Mouse (Mus musculus): Measurements from ENCODE around the gene Zfp988. TPM values are rescaled to one million over a fixed set of nuclear protein-coding genes. Genes with fewer than 3 reads are reported as not detected.
"Not testable (repeated sequence)": the region's sequence is repeated elsewhere in the genome, so short reads cannot be mapped to it uniquely, and the experiment has no call there.

Zfp988 gene
- 0.31 TPM in 1 of 2 replicates, not detected in the other for polyA plus RNA-seq (2014; fragmentation: Nextera tagmentation; extraction: Ambion mirVana)

DNA sequence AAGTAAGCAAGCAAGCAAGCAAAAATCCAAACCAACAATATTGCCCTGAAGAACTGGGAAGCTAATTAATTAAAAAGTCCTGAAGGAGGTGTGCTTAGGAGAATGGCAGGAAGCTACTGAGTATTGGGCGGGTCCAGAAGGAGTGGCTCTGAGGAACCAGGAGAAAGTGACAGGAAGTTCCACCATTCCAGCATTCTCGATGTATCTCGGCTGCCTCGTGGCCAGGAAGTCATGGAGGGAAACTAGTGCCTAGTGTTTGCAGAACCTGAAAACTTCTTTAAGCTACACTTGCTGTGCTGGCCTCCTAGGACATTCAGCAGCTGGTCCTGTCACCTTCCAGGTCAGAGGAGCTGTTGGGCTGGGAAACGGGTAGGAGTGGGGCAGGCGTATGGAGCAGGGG, at the start of gene Zfp988:
TSS of gene Zfp988 (plus strand) at position 239 of the 400 bp plus-strand sequence.
- not testable (repeated sequence) for H3K27me3 ChIP-seq (ENCODE audit: control insufficient read depth, insufficient read depth, low read length); H3K9ac ChIP-seq (ENCODE audit: low read length); H3K4me2 ChIP-seq (ENCODE audit: low read depth, low read length, severe bottlenecking); ATAC-seq (replicated peaks; ENCODE audit: low FRiP score); H3K4me1 ChIP-seq (replicated peaks; ENCODE audit: control insufficient read depth, insufficient read depth, low read length); H3K4me3 ChIP-seq (ENCODE audit: low read depth, low read length); H3K9me3 ChIP-seq (ENCODE audit: control insufficient read depth, low read length); H3K27ac ChIP-seq (ENCODE audit: low read depth, low read length); H3K36me3 ChIP-seq (ENCODE audit: control insufficient read depth, insufficient read depth, low read length)
- WGBS, result 93% methylated on average over 6 of the region's 6 CpGs
- peak; percentile 48 for DNase-seq (ENCODE audit: low spot score)

DNA sequence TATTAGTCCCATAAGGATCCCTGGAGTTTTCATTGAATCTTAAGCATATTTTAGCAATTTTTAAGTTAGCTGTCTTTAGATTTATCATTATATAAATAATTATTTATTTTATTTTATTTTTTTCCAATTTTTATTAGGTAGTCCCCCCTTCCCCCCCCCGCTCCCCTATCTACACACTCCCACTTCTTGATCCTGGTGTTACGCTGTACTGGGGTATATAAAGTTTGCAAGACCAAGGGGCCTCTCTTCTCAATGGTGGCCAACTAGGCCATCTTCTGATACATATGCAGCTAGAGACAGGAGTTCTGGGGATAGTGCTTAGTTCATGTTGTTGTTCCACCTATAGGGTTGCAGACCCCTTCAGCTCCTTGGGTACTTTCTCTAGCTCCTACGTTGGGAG, 42.8 kb upstream of the Zfp988 start:
- H3K27me3 ChIP-seq (ENCODE audit: control insufficient read depth, insufficient read depth, low read length); H3K36me3 ChIP-seq (ENCODE audit: control insufficient read depth, insufficient read depth, low read length); H3K9me3 ChIP-seq (ENCODE audit: control insufficient read depth, low read length); H3K27ac ChIP-seq (ENCODE audit: low read depth, low read length); ATAC-seq (replicated peaks; ENCODE audit: low FRiP score); DNase-seq (ENCODE audit: low spot score); H3K4me1 ChIP-seq (replicated peaks; ENCODE audit: control insufficient read depth, insufficient read depth, low read length); H3K4me3 ChIP-seq (ENCODE audit: low read depth, low read length); H3K9ac ChIP-seq (ENCODE audit: low read length); H3K4me2 ChIP-seq (ENCODE audit: low read depth, low read length, severe bottlenecking): not testable (repeated sequence)
- WGBS, result 97% methylated on average over 2 of the region's 3 CpGs

DNA sequence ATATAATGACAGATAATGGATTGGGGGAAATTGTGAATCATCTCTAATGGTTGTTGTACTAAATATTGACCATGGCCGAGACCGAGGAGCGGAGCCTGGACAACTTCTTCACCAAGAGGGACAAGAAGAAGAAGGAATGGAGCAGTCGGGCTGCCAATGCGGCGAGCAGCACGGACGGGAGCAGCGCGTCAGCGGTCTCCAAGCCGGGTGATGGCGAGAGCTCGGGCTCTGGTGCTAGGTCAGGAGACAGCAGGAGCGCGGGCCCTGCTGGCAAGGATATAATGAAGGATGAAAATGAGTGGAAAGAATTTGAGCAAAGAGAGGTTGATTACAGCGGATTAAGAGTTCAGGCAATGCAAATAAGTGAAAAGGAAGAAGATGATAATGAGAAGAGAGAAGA, 38.2 kb upstream of the Zfp988 start:
- H3K4me1 ChIP-seq (replicated peaks; ENCODE audit: control insufficient read depth, insufficient read depth, low read length); H3K9ac ChIP-seq (ENCODE audit: low read length); ATAC-seq (replicated peaks; ENCODE audit: low FRiP score); H3K9me3 ChIP-seq (ENCODE audit: control insufficient read depth, low read length); H3K36me3 ChIP-seq (ENCODE audit: control insufficient read depth, insufficient read depth, low read length); H3K27me3 ChIP-seq (ENCODE audit: control insufficient read depth, insufficient read depth, low read length); H3K4me3 ChIP-seq (ENCODE audit: low read depth, low read length); H3K27ac ChIP-seq (ENCODE audit: low read depth, low read length); H3K4me2 ChIP-seq (ENCODE audit: low read depth, low read length, severe bottlenecking): not testable (repeated sequence)
- DNase-seq (ENCODE audit: low spot score), result peak; percentile 46
- 91% methylated on average over 16 of the region's 17 CpGs for WGBS

DNA sequence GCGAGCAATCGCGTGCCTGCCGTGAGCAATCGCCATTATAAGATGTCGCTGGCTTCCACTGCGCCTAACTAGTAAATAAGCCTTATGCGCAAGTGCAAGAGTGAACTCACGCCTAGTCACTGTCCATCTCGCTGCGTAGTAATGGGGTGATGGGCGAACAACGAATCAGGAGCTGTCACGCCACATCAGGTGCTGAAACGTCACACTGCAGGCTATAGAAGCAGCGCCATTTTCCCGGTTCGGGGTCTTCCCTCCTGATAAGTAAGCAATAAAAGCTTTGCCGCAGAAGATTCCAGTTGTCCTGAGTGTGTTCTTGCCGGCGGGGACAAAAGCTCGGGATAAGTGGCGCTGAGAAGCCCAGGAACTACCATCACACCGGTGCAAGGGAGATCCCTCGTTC, 36.7 kb upstream of the Zfp988 start:
- not testable (repeated sequence) for ATAC-seq (replicated peaks; ENCODE audit: low FRiP score); H3K36me3 ChIP-seq (ENCODE audit: control insufficient read depth, insufficient read depth, low read length); H3K9me3 ChIP-seq (ENCODE audit: control insufficient read depth, low read length); H3K27ac ChIP-seq (ENCODE audit: low read depth, low read length); H3K4me1 ChIP-seq (replicated peaks; ENCODE audit: control insufficient read depth, insufficient read depth, low read length); H3K9ac ChIP-seq (ENCODE audit: low read length); DNase-seq (ENCODE audit: low spot score); H3K4me3 ChIP-seq (ENCODE audit: low read depth, low read length); H3K4me2 ChIP-seq (ENCODE audit: low read depth, low read length, severe bottlenecking); H3K27me3 ChIP-seq (ENCODE audit: control insufficient read depth, insufficient read depth, low read length)
- 89% methylated on average over 25 of the region's 25 CpGs for WGBS

DNA sequence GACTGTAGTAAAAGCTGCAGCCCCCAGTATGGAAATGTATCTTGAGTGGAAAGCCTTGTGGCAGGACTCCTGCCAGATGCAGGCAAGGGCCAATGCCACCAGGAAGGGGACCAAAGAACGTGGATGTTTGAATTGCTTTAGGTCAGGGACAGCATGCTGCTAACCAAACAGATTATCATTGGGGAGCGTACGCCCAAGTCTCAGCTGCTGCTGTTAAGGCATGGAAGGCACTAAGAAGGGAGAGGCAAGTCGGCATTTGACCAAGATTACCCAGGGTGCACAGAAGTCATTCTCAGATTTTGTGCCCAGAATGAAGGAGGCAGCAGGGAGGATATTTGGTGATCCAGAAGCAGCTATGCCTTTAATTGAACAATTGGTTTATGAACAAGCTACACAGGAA, 35.4 kb upstream of the Zfp988 start:
- H3K4me3 ChIP-seq (ENCODE audit: low read depth, low read length); H3K4me2 ChIP-seq (ENCODE audit: low read depth, low read length, severe bottlenecking); H3K27me3 ChIP-seq (ENCODE audit: control insufficient read depth, insufficient read depth, low read length); DNase-seq (ENCODE audit: low spot score); H3K9ac ChIP-seq (ENCODE audit: low read length); H3K27ac ChIP-seq (ENCODE audit: low read depth, low read length); H3K36me3 ChIP-seq (ENCODE audit: control insufficient read depth, insufficient read depth, low read length); H3K9me3 ChIP-seq (ENCODE audit: control insufficient read depth, low read length); ATAC-seq (replicated peaks; ENCODE audit: low FRiP score); H3K4me1 ChIP-seq (replicated peaks; ENCODE audit: control insufficient read depth, insufficient read depth, low read length): not testable (repeated sequence)
- 90% methylated on average over 4 of the region's 4 CpGs for WGBS

DNA sequence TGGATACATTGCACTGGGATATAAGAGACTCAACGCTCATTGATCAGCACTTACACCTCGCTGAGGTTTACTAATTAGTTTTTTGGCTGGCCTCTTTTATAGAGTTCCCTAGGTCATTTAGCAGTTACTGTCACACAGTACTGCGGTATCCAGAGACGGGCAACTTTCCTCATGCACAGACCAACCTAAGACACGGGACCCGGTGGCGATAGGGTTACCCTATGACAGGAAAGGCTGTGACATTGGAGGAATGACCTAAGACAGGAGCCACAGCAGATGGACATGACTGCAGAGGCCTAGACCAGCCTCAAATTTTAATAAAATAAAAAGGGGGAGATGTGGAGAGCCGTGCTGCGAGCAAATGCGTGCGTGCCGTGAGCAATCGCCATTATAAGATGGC, 33.9 kb upstream of the Zfp988 start:
- not testable (repeated sequence) for DNase-seq (ENCODE audit: low spot score); H3K4me1 ChIP-seq (replicated peaks; ENCODE audit: control insufficient read depth, insufficient read depth, low read length); H3K27me3 ChIP-seq (ENCODE audit: control insufficient read depth, insufficient read depth, low read length); H3K4me2 ChIP-seq (ENCODE audit: low read depth, low read length, severe bottlenecking); H3K4me3 ChIP-seq (ENCODE audit: low read depth, low read length); H3K27ac ChIP-seq (ENCODE audit: low read depth, low read length); H3K36me3 ChIP-seq (ENCODE audit: control insufficient read depth, insufficient read depth, low read length); H3K9ac ChIP-seq (ENCODE audit: low read length); ATAC-seq (replicated peaks; ENCODE audit: low FRiP score)
- peaks cover 10% of the 10 kb centered on the region for H3K9me3 ChIP-seq (ENCODE audit: control insufficient read depth, low read length)
- WGBS, result 91% methylated on average over 12 of the region's 13 CpGs

DNA sequence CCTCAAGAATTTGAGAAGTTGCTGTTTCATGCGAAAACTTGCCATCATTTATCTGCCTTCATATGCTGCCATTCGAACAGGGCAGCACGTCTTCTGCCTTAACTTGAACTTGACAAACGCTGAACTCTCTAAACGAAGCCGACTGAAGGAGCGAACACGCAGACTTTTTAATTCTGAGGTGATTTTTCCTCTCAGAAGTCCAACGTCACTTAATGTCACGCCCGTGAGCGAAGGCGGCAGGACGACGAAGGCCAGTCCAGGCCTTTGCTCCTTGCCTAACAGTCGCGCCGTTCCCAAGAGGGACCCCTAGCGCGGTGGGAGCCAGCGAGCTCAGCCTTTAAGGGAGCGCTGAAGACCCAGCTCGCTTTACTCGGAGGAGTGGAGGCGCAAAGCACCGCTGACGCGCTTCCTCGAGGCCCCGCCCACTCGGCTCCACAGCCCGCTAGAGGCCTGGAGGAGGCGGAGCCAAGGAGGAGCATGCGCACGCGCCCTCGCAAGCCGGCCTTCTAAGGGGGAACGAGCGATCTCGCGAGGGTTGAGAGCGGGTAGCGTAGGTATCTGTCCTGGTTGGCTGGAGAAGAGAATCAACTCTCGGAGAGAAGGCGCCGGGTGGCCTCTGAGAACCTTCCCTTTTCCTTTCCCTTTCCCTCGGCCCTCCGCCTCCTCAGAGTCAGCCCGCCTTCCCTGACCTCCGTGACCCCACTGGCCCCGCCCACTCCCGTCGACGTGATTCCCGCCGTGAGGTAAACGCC, 30.3 kb upstream of the Zfp988 start:
- not testable (repeated sequence) for H3K9ac ChIP-seq (ENCODE audit: low read length); H3K4me1 ChIP-seq (replicated peaks; ENCODE audit: control insufficient read depth, insufficient read depth, low read length); H3K27ac ChIP-seq (ENCODE audit: low read depth, low read length); H3K36me3 ChIP-seq (ENCODE audit: control insufficient read depth, insufficient read depth, low read length); H3K27me3 ChIP-seq (ENCODE audit: control insufficient read depth, insufficient read depth, low read length); H3K4me3 ChIP-seq (ENCODE audit: low read depth, low read length)
- peak; percentile 62 for DNase-seq (ENCODE audit: low spot score)
- Histone ChIP-seq H3K9me3 (ENCODE audit: control insufficient read depth, low read length) (peaks cover 10% of the 10 kb centered on the region), H3K4me2 (ENCODE audit: low read depth, low read length, severe bottlenecking) (peak overlapping the region; percentile 15; the same call in 1 of the 2 replicates)
- WGBS, result 41% methylated on average over 54 of the region's 58 CpGs
- peak; percentile 89 for ATAC-seq (replicated peaks; ENCODE audit: low FRiP score)

DNA sequence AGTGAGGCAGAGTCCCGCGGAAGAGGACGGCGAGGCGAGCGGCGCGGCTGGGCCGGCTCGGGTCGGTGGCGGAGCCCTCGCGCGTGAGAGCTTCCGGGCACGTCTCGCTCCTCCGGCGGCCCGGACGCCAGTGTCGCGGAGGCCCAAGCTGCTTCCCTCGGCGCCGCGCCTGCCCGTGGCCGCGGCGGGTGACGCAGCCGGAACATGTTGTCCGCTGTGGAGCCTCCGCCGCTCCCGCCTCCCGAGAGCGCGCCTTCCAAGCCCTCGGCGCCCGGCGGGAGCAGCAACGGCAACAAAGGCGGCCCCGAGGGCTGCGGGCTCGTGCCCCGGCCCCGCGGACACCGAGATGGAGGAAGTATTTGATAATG, 29.7 kb upstream of the Zfp988 start:
- DNase-seq (ENCODE audit: low spot score) (peak; percentile 45), ATAC-seq (replicated peaks; ENCODE audit: low FRiP score) (0 out of 2 replicates have a peak, but pooled peaks have one; percentile 30)
- not testable (repeated sequence) for H3K27me3 ChIP-seq (ENCODE audit: control insufficient read depth, insufficient read depth, low read length); H3K4me1 ChIP-seq (replicated peaks; ENCODE audit: control insufficient read depth, insufficient read depth, low read length); H3K27ac ChIP-seq (ENCODE audit: low read depth, low read length); H3K36me3 ChIP-seq (ENCODE audit: control insufficient read depth, insufficient read depth, low read length); H3K4me3 ChIP-seq (ENCODE audit: low read depth, low read length); H3K9ac ChIP-seq (ENCODE audit: low read length)
- WGBS, result 26% methylated on average over 54 of the region's 54 CpGs
- Histone ChIP-seq H3K9me3 (ENCODE audit: control insufficient read depth, low read length) (peaks cover 10% of the 10 kb centered on the region), H3K4me2 (ENCODE audit: low read depth, low read length, severe bottlenecking) (peak overlapping the region; percentile 15; the same call in 1 of the 2 replicates)

DNA sequence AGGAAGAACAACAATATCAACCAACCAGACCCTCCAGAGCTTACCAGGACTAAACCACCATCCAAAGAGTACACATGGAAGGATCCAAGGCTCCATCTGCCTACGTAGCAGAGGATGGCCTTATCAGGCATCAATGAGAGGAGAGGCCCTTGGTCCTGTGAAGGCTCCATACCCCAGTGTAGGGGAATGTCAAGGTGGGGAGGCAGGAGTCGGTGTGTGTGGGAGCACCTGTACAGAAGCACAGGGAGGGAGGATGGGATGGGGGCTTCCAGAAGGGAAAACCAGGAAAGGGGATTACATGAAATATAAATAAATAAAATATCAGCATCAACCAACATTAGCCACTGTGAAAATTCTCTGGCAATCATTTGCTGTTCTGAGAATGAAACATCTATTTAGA, 25.1 kb upstream of the Zfp988 start:
- H3K4me2 ChIP-seq (ENCODE audit: low read depth, low read length, severe bottlenecking); ATAC-seq (replicated peaks; ENCODE audit: low FRiP score); H3K9ac ChIP-seq (ENCODE audit: low read length); H3K4me1 ChIP-seq (replicated peaks; ENCODE audit: control insufficient read depth, insufficient read depth, low read length); H3K36me3 ChIP-seq (ENCODE audit: control insufficient read depth, insufficient read depth, low read length); H3K4me3 ChIP-seq (ENCODE audit: low read depth, low read length); H3K9me3 ChIP-seq (ENCODE audit: control insufficient read depth, low read length); H3K27ac ChIP-seq (ENCODE audit: low read depth, low read length); DNase-seq (ENCODE audit: low spot score); H3K27me3 ChIP-seq (ENCODE audit: control insufficient read depth, insufficient read depth, low read length): not testable (repeated sequence)
- WGBS, result 79% methylated on average over 2 of the region's 2 CpGs
